Mouse (Mus musculus) cerebellum, adult 2 months (tissue): ENCODE data around the gene Coro1a.

Source experiments
- CTCF ChIP-seq: fragments of 200-500 bp; IDR thresholded peaks from 2 replicates; pipeline ENCODE4 v1.5.1; 2011; ENCODE audit warnings: low read depth, mild to moderate bottlenecking, control low read depth, low read length, moderate library complexity, borderline replicate concordance; ENCODE audit not compliant: insufficient read depth
- POLR2A ChIP-seq: fragments of 200-500 bp; IDR thresholded peaks from 2 replicates; pipeline ENCODE4 v1.6.1; 2011; ENCODE audit warnings: low read length, control low read depth, borderline replicate concordance; ENCODE audit not compliant: insufficient read depth

DNA sequence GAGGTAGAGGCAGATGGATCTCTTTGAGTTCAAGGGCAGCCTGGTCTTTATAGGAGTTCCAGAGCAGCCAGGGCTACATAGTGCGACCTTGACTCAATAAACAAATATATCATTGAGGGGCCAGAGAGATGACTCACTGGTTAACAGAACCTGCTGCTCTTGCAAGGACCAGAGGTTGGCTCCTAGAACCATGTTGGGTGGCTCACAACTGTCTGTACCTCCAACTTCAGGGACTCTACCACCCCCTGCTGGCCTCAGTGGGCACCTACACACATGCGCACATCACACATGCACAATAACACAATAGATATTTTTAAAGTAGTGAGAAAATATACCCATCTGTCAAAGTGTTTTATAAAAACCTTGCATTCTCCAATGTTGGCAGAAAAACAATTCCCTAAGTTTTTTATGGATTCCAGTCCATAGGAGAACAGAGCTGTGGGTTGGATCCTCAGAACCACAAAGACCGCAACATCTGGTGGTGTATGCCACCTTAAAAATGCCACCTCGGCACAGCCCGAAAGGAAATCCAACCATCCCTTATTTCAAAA lies 11.3 kb upstream of the Coro1a start:
- TF ChIP-seq CTCF (no peak), POLR2A (no peak)
